Mouse (Mus musculus): ENCODE data around the gene Usp25.

The Usp25 gene

GRCm38 (mm10) chr16:77034751-77035150, 21.2 kb downstream of the Usp25 start:
- DNase-seq (ENCODE audit: low spot score), result no peak

DNA sequence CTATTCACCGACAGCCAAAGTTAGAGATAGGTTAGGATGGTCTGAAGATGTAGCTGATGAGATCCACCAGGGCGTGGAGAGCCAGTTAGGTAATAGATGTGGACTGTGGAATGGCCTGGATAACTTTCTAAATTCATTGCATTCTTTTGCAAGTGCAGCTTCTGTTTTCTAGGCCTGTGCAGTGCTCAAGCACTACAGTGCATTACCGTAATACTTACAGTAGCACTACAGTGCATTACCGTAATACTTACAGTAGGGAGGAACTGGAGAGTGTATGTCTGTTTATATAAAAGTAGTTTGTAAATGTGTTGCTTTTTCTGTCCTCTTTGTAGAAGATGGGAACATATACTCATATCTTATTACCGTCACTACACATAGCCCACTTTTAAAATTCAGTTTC, 28.1 kb downstream of the Usp25 start:
- no peak for DNase-seq (ENCODE audit: low spot score)

- DNase-seq (ENCODE audit: low spot score), result no peak
These were observed 30.0 kb downstream of the Usp25 start for GRCm38 (mm10) chr16:77043499-77043898.

DNA sequence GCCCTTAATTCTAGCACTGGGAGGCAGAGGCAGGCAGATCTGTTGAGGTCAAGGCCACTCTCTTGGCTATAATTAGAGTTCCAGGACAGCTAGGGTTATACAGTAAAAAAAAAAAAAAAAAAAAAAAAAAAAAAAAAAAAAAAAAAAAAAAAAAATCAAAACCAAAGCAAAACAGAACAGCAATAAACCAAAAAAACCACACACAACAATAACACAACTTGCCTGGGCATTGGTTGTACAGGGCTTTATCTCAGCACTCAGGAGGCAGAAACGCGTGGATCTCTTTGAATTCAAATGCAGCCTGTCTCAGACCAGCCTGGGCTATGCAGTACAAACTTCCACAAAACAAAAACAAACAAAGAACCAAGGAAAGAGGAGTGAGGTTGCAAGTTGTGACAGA, 40.7 kb downstream of the Usp25 start:
- DNase-seq (ENCODE audit: low spot score), result no peak

GRCm38 (mm10) chr16:77055519-77056159, 42.1 kb downstream of the Usp25 start:
- DNase-seq (ENCODE audit: low spot score), result no peak

DNA sequence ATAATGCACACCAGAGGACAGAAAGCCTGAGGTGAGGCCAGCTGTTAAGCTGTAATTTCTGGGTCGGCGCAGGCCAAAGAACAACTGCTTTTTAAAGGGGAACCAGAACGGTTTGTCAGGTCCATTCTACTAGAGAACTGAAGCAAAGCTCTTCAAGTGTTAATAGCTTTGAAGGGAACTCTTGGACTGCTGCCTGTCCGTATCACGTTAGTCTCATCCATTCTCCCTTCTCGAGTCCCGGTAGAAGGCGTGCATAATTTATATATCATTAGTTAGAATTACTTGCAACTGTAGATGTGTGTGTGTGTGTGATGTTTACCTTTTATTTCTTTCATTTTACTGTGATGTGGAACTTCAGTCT, 42.6 kb downstream of the Usp25 start:
- no peak for DNase-seq (ENCODE audit: low spot score)

DNA sequence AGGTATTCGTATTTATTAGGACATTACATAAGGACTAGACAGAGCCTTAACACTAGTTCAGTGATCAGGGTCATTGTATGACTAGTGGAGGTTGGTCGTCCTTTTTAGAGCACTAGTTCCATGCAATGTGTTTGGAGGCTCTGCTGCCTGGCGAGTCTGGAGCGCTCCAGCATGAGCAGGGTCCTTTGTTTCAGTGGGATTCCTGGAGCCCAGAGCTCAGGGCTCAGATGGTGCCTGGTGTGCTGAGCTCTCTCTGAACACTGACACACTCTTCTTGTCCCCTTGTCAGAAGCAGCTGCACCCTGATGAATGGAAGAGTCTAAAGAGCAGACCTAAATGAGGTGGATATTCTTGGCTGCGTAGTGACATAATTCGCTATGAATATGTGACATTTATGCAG, 45.1 kb downstream of the Usp25 start:
- peak; percentile 29 for DNase-seq (ENCODE audit: low spot score)

DNA sequence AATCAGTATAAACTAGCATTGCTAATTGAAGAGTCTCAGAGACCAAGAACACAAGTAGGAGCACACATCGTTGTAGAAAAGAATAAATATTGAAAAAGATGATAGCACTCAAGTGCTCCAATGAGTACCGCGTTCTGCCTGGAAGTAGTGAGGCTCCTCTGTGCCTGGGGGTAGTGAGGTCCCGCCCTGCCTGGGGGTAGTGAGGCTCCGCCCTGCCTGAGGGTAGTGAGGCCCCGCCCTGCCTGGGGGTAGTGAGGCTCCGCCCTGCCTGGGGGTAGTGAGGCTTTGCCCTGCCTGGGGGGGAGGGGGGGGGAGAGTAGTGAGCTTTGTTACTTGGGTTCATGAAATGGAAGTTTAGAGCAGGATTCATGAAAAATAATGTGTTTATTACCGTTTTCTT, 46.7 kb downstream of the Usp25 start:
- no peak for DNase-seq (ENCODE audit: low spot score)

DNA sequence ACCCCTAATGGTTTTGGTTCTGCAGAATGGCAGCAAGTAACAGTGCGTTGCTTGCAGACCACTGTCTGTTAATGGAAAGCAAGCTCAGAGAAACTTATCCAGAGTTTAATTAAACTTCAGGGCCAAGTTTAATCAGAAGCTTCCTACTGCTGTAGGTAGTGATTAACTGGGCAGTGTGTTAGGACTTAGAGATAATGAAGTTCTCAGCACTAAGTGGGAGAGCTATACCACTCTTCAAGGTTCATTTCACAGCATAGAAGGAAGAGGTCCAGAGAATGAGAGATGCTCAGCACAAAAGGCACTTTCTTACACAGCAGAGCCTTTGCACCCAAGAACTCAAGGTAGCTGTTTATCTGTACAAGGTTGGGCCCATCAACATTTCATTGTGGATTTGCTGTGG, 50.4 kb downstream of the Usp25 start:
- no peak for DNase-seq (ENCODE audit: low spot score)

- DNase-seq (ENCODE audit: low spot score), result no peak
These were observed 63.6 kb downstream of the Usp25 start for GRCm38 (mm10) chr16:77076954-77077735.

GRCm38 (mm10) chr16:77077736-77078005, 64.2 kb downstream of the Usp25 start:
- DNase-seq (ENCODE audit: low spot score), result no peak

DNA sequence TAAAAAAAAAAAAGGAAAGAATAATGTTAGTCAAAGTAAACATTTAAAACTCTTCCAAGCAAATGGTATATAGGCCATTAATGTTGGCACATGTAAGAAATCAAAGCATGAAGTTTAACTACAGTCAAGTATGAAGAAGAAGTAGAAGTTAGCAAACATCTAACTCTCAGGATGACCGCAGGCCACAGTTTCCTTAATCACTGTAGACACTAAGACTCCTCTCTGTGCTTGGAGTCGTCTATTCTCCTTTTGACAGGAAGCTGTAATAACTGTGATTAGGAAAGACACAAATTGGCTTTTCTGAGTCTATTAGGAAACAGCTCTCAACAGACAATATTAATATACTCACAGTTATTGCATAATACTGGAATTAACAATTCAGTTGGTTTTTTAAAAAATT, 70.6 kb downstream of the Usp25 start:
- DNase-seq (ENCODE audit: low spot score), result no peak

DNA sequence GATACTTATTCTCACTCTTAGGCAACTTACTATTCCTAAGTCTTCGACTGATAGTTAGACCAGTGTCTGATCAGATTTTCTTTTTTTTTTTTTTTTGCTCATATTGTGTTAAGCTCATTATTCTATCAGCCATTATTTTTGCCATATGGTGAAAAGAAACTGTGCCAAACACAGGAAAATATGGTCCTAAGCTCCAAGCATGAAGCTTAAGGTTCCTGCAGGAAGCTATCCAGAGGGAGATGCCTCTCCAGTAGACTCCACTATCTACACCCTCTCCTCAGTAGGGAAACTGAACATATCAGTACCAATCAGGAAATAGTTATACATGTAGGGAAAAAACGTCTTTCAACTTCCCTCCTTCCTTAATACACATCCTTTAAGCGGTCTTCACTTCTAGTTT, 76.3 kb downstream of the Usp25 start:
- no peak for DNase-seq (ENCODE audit: low spot score)

GRCm38 (mm10) chr16:77093526-77093925, 80.0 kb downstream of the Usp25 start:
- no peak for DNase-seq (ENCODE audit: low spot score)

GRCm38 (mm10) chr16:77095017-77095551, 81.6 kb downstream of the Usp25 start:
- DNase-seq (ENCODE audit: low spot score), result no peak

- DNase-seq (ENCODE audit: low spot score), result peak; percentile 51
These were observed 85.7 kb downstream of the Usp25 start for GRCm38 (mm10) chr16:77099018-77099869.

GRCm38 (mm10) chr16:77103637-77104264, 90.2 kb downstream of the Usp25 start:
- no peak for DNase-seq (ENCODE audit: low spot score)

GRCm38 (mm10) chr16:77111268-77111667, 97.8 kb downstream of the Usp25 start:
- no peak for DNase-seq (ENCODE audit: low spot score)

DNA sequence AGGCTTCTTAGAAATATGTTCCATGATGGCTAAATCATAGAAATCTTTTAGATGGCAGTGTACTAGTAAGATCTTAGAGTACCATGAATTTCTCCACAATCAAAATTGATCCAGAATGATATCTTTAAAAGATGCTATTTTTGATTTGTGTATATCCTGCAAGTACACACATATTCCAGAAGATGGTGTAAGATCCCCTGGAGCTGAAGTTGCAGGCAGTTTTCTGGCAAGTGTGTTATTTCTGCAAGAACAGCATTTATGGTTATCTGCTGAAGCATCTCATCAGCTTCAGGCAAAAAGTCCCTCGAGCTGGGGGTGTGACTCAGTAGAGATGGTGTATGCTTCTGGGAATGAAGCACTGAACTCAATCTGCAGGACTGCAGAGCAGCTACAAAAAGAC, 112.4 kb downstream of the Usp25 start:
- DNase-seq (ENCODE audit: low spot score), result no peak

DNA sequence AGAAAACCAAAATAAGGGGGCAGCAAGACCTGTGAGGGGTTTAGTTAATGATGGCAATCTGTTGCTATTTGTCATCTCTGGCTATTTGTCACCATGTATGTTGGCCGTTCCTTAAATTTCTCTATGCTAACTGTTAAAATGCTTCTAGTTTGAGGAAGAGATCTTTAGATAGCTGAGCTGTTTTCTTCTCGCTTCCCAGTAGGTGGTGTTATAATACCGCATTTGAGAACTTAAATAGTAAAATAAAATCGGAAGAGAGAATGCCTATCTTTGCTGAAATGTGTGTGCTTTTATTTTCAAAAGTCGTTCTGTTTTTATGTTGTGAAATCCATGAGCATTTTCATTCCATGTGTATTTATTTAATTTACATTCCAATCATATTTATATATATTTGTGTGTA, 115.2 kb downstream of the Usp25 start:
- peak; percentile 56 for DNase-seq (ENCODE audit: low spot score)

- DNase-seq (ENCODE audit: low spot score), result no peak
These were observed 119.5 kb downstream of the Usp25 start for GRCm38 (mm10) chr16:77133055-77133454.

DNA sequence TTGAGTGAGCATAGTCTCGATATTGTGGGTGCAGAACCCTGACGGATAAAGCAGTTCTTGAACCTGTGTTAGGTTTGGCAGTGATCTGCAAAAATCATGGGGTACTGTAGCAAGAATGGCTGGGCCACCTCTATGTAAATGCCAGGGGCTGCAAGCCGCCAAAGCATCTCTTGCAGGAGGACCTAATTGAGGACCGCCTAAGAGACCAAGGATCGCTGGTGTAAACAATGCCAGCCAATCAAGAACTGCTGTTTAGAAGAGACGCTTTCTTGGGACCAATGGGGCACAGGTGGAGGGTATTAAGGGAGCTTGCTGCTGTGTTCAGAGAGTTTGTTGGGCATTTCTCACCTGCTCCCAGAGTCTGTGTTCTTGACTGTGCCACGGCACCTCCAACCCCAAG, 127.1 kb downstream of the Usp25 start:
- DNase-seq (ENCODE audit: low spot score), result no peak
